ENCODE assay signal across 21 mouse cellular contexts in genomic region chr8:106700131-106700530, GRCm38 (mm10). TPM values are rescaled to one million over a fixed set of nuclear protein-coding genes. Genes with fewer than 3 reads are reported as not detected.
DNase-seq lines count a peak whose midpoint lies in the region; ATAC-seq lines count a peak whose summit lies in the region.
"Had no signal": no experiment of that assay in that cellular context is flagged by ENCODE, and none has a peak within 500 bp of the region (broad histone marks: within the 10 kb centered on the region; RNA-seq: fewer than 3 reads in every experiment).

No protein-coding gene starts in this region.

- H3K9ac ChIP-seq in kidney, embryonic 15.5 days, result no peak overlapping the region
- H3K9ac ChIP-seq: embryonic facial prominence, embryonic 13.5 days; forebrain, embryonic 12.5 days; forebrain, embryonic 15.5 days; hindbrain, embryonic 12.5 days; hindbrain, embryonic 15.5 days had no signal

- no peak overlapping the region for H3K4me2 ChIP-seq in kidney, embryonic 15.5 days
- H3K4me2 ChIP-seq: embryonic facial prominence, embryonic 13.5 days; forebrain, embryonic 12.5 days; forebrain, embryonic 15.5 days; hindbrain, embryonic 12.5 days; hindbrain, embryonic 15.5 days had no signal

- no peaks in the 10 kb centered on the region for H3K27me3 ChIP-seq in kidney, embryonic 15.5 days
- H3K27me3 ChIP-seq: CH12.LX; embryonic facial prominence, embryonic 13.5 days; forebrain, embryonic 12.5 days; forebrain, embryonic 15.5 days; hindbrain, embryonic 12.5 days; hindbrain, embryonic 15.5 days; Patski had no signal

- ATAC-seq in kidney, embryonic 15.5 days (replicated peaks; ENCODE audit: low FRiP score), result no peak
- ATAC-seq: forebrain, embryonic 15.5 days; Patski had no signal

- WGBS in kidney, embryonic 15.5 days, result 91% methylated on average over 6 of the region's 6 CpGs

- no peaks in the 10 kb centered on the region for H3K9me3 ChIP-seq in kidney, embryonic 15.5 days (replicated peaks)
- H3K9me3 ChIP-seq: embryonic facial prominence, embryonic 10.5 days; embryonic facial prominence, embryonic 13.5 days; forebrain, embryonic 12.5 days; forebrain, embryonic 15.5 days; G1E; heart, embryonic 10.5 days; hindbrain, embryonic 12.5 days; hindbrain, embryonic 15.5 days had no signal

- H3K27ac ChIP-seq in kidney, embryonic 15.5 days, result no peak overlapping the region
- H3K27ac ChIP-seq: embryonic facial prominence, embryonic 10.5 days; embryonic facial prominence, embryonic 13.5 days; forebrain, embryonic 12.5 days; forebrain, embryonic 15.5 days; heart, adult 2 months; heart, embryonic 10.5 days; hindbrain, embryonic 12.5 days; hindbrain, embryonic 15.5 days had no signal

- H3K4me3 ChIP-seq in kidney, embryonic 15.5 days (replicated peaks), result no peak overlapping the region
- H3K4me3 ChIP-seq: embryonic facial prominence, embryonic 10.5 days; embryonic facial prominence, embryonic 13.5 days; erythroblast, embryonic 14.5 days; forebrain, embryonic 12.5 days; forebrain, embryonic 15.5 days; heart, adult 2 months; heart, embryonic 10.5 days; hindbrain, embryonic 12.5 days; hindbrain, embryonic 15.5 days had no signal

- H3K36me3 ChIP-seq in kidney, embryonic 15.5 days, result peaks cover 81% of the 10 kb centered on the region
- H3K36me3 ChIP-seq: forebrain, embryonic 15.5 days had no signal

- peak; percentile 33 for DNase-seq in kidney, adult 18-20 months
- DNase-seq in kidney, adult 9 months, result peak; percentile 88
- DNase-seq in kidney, postnatal 10 days, result no peak
- peak; percentile 51 for DNase-seq in kidney, postnatal 14 days
- peak; percentile 7 for DNase-seq in yolk sac, embryonic 10.5 days (ENCODE audit: low spot score)
- no peak for DNase-seq in layer of hippocampus, postnatal 14 days (ENCODE audit: low spot score in 2 of 2)
- DNase-seq: cerebellum, adult 11-12 months; cerebellum, adult 8-10 months had no signal

- no peaks in the 10 kb centered on the region for H3K4me1 ChIP-seq in kidney, embryonic 15.5 days
- H3K4me1 ChIP-seq: forebrain, embryonic 12.5 days; forebrain, embryonic 15.5 days; hindbrain, embryonic 12.5 days; hindbrain, embryonic 15.5 days had no signal

RNA-seq across cellular contexts. Expression of gene Tango6, which starts 17.3 kb away (rescaled TPM):
- polyA plus RNA-seq in kidney, embryonic 15.5 days (2015; fragmentation: Nextera tagmentation; extraction: Ambion mirVana), result 11.6 and 12.3 TPM in 2 replicates
- 1 to 10 TPM; 6.6 to 7.7 TPM for total RNA-seq in layer of hippocampus, postnatal 14 days (2021)

Comparison
In these comparisons a context has a peak if more than half of its experiments do, and no peak if none do; other contexts are left out.
1. DNase-seq: peak in kidney, adult 18-20 months (single experiment), kidney, adult 9 months (single experiment), kidney, postnatal 14 days (single experiment) and yolk sac, embryonic 10.5 days (single experiment); none in kidney, postnatal 10 days (single experiment) and layer of hippocampus, postnatal 14 days (0 of 2).